Mouse (Mus musculus) ovary, adult 18-20 months (tissue): ENCODE data around the gene Tnrc6c.

Source experiments
- DNase-seq: peaks from one replicate; pipeline ENCODE4 v3.0.0; 2022; ENCODE audit warnings: low spot score, mixed read lengths

Tnrc6c gene

GRCm38 (mm10) chr11:117653491-117654351 lies at the start of gene Tnrc6c:
TSS of gene Tnrc6c (plus strand) at chr11:117654289.
- DNase-seq = peak; percentile 54

DNA sequence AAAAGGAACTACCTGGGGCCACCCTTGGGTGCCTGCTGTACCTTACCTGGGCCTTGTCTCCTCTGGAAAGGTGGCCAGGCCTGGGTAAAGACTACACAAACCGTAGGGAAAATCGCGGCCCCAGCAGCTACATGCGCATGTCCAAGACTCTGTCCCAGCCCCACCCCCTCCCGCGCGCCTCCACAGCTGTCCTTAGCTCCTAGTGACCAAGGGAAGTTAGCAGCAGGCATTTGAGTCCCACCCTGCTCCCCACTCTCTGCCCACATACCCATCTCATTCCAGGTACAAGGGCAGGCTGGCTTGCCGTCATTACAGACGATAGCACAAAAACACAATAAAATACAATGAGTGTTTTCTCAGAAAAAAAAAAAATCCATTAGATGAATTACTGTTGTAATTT lies 48.0 kb upstream of the Tnrc6c start:
- no peak for DNase-seq

GRCm38 (mm10) chr11:117606605-117607203 lies 47.4 kb upstream of the Tnrc6c start:
- no peak for DNase-seq

DNA sequence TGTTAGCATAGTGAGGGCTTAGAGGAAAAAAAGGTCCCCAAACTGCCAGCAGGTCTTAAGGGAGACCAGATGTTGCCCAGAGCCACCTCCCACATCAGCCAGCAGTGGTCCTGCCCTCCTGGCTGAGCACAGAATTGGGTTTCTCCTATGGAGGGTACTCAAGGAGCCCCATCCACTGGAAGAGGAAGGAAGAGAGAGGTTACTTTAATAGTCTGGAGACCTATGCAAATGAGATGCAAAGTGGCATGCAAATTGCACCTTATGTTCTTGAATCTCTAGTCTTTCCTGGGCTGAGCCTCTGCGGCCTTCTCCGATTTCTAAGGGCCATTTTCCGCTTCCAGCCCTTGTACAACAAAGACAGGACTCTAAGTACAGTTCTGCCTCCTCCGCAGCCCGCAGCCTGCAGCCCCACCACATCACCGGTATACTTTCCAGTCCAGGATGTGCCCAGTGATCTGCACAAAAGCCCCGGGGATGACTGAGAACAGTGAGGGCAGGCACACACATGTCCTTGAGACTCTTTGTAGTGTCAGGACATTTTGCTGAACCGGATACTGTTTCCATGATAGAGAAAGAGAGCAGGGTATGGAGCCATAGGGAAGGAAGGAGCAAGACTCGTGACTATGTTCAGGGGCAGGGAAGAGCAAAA lies 45.8 kb upstream of the Tnrc6c start:
- DNase-seq = no peak

DNA sequence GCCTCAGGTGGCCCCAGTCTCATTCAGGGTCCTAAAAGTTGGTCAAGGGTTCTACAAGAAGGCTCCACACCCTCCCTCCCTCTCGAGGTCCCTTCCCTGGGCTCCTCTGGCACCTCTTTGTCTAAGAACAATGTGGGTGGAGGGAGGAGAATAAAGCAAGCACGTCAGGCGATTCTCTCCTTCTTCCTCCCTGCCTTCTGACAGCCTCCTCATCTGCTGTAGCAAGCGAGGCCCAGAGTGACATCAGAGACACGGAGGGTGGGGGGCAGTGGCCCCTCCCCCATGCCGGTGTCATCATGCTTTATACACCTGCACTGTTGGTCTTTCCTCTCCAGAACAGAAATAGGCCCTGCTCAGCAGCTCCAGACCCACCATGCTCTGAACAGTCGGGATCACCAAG lies 45.1 kb upstream of the Tnrc6c start:
- DNase-seq = no peak

DNA sequence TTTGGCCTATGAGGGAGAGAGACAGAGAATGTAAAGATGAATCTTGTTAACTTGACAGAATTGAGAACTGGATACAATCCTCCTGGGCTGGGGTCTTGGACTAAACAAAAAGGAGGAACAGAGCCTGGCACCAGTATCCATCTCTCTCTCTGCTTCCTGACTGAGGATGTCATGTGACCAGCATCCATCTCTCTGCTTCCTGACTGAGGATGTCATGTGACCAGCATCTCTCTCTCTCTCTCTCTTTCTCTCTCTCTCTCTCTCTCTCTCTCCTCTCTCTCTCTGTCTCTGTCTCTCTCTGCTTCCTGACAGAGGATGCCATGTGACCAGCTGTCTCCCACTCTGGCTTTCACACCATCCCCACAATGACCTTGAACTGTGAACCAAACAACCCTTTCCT lies 43.5 kb upstream of the Tnrc6c start:
- DNase-seq = no peak

DNA sequence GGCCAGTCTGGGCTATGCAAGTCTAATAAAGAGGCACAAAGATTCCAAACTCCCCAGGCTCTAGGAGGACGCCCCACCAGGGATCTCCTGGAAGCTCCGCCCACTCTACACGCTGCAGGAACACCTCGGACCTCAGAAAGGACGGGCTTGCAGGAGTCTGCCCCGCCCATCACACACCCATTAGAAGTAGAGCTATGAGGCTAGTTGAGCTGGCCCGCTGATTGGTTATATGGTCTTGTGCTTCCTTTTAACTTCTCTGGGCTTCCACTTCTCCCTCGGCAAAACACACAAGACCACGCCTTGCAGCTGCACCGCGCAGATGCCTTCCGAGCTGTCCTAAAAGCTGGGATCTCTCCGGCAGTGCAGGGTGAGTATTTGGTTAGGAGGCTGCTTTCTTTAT lies 43.0 kb upstream of the Tnrc6c start:
- peak; percentile 69 for DNase-seq

DNA sequence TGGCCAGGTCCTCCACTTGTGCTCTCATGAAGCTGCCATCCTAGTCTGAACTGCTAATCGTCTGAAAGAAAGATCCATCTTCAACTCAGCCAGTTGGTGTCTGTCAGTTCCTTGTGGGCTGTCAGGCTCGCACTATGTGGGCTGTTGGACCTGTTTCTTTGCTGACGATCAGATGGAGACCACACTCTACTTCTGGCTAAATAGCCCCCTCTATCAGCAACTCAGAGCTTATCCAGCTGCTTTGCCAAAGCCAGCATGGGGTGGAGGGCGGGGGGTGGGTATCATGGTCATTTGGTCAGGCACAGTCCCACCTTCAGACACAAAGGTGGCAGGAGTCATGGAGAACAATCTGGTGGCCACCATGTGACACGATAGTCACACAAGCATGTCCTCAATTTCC lies 42.2 kb upstream of the Tnrc6c start:
- no peak for DNase-seq

- no peak for DNase-seq
Observed at GRCm38 (mm10) chr11:117612885-117613284, 41.2 kb upstream of the Tnrc6c start.

DNA sequence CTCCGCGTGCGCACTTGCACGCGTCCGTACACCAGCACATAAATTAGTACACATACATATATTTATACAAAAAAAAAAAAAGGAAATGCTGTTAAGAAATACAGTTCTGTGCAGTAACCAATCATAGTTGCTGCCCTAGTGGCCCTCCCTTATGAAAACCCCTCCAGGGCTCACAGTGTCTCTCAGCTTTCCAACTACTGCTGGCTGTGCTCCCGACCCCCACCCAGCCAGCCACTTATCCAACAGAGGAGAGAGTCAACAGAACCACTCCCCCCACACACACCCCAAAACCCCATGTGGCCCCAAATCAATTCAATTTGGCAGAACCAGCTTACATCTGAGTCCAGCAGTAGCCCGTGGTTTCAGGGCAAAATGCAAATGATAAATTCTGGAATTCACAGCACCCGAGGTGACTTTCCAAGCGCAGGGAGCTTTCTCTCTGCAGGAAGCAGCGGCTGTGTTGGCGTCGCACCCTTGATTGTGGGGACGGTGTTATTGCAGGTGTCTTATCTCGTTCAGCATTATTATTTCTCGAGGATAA lies 36.7 kb upstream of the Tnrc6c start:
- no peak for DNase-seq

- DNase-seq = no peak
Observed at GRCm38 (mm10) chr11:117618214-117618613, 35.9 kb upstream of the Tnrc6c start.

GRCm38 (mm10) chr11:117618774-117619173 lies 35.3 kb upstream of the Tnrc6c start:
- no peak for DNase-seq

GRCm38 (mm10) chr11:117619581-117619980 lies 34.5 kb upstream of the Tnrc6c start:
- DNase-seq = no peak

DNA sequence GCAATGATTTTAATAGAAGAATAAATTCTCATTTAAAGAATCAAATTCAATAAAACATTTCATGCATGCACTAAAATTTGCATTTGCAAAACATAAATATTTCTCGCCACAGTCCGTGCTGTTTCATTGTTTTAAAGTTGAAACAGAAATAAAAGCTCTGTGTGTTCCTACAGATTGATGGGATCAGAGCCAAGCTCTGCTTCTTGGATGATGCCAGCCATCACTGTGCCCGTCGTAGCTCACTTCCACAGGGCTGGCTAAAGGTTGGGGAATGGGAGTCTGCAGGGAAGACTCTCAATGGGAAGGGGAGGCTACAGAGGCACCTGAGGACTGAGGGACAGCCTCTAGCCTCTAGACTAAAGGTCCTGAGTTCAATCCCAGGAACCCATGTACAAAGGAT lies 28.9 kb upstream of the Tnrc6c start:
- DNase-seq = no peak

DNA sequence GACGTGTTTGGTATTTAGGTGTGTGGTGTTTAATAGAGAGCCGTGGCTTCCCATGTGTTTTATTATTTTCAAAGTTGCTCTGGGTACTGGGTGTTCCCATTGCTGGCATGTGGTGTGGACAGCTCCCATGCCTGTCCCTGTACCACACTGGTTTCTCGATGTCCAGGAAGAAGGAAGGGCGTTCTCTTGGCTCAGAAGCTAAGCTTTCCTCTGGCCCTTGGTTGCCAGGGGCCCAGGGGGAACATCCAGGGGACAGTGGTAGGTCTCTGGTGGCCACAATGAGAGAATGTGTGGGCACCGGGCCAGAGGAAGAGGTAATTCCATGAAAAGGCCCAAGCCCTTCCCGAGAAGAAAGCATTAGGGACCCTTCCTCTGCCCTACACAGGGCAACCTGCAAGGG lies 27.5 kb upstream of the Tnrc6c start:
- DNase-seq = no peak

DNA sequence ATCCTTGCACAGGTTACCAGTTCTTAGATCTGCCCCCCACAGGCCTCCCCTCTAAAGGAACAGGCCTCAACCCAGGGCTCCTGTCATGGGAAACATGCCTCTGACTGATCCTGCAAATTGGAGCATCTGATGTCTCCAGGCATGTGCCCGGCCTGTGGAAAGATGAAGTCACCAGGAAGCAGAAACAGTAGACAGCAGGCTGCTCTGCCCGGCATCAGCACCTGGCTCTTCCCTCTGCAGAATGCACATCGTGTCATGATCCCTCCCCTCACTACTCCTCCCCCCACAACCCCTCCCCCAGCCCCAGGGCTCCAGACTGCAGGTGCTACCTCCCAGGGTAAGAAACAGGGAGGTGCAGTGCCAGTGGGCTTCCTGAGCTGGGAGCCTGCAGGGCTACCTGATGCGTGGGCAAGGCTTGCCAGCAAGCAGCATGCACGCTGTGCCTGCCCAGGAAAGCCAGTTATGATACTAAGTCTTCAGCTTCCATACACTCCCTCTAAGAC lies 27.0 kb upstream of the Tnrc6c start:
- DNase-seq = no peak

- DNase-seq = no peak
Observed at GRCm38 (mm10) chr11:117627746-117628311, 26.3 kb upstream of the Tnrc6c start.

- DNase-seq = no peak
Observed at GRCm38 (mm10) chr11:117628312-117628779, 25.7 kb upstream of the Tnrc6c start.

GRCm38 (mm10) chr11:117629865-117630264 lies 24.2 kb upstream of the Tnrc6c start:
- DNase-seq = no peak

- no peak for DNase-seq
Observed at GRCm38 (mm10) chr11:117630868-117631565, 23.1 kb upstream of the Tnrc6c start.

- no peak for DNase-seq
Observed at GRCm38 (mm10) chr11:117633310-117633709, 20.8 kb upstream of the Tnrc6c start.

- DNase-seq = no peak
Observed at GRCm38 (mm10) chr11:117638386-117638785, 15.7 kb upstream of the Tnrc6c start.
